Mouse (Mus musculus) lung, postnatal 0 days (tissue): ENCODE results near the gene Exoc6.

ENCODE experiments used
- CTCF ChIP-seq: IDR thresholded peaks from 2 replicates; pipeline ENCODE4 v1.5.1; 2016; ENCODE audit warnings: antibody characterized with exemption, mild to moderate bottlenecking
- EP300 ChIP-seq: IDR thresholded peaks from 2 replicates; pipeline ENCODE4 v1.6.1; 2016; ENCODE audit warnings: antibody characterized with exemption, mild to moderate bottlenecking, control low read depth

DNA sequence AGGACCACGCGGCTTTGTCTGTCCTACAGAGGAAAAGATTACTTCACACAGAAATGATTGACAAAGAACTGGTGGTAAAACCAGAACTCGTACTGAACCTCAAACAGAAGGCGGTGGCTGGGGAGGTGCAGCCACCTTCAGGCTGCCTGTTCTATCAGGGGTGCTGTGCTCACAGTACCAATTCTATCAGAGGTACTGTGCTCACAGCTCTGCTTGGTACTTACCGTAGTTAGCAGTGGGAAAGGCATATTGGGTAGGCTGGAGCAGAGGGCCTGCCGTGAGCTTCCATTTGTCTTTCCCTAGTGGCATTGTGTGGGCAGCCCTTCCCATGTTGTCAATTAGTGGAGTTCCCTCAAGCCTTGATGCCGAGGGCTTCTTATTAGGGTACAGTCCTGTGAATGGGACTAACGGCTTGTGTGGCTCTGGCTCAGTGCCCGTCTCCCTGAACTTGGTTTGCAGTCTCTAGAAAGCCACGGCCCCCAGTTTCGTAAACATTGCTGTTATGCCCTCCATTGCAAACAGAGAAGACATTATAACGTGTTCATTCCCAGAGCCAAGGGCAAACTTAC is 19.1 kb downstream of the Exoc6 start:
- TF ChIP-seq CTCF: no peak
- TF ChIP-seq EP300: no peak
